Comparison of ENCODE assay signal across 13 mouse cellular contexts in genomic region chr13:98074871-98075270, GRCm38 (mm10).
DNase-seq lines count a peak whose midpoint lies in the region; ATAC-seq and TF ChIP-seq lines count a peak whose summit lies in the region.
"Had no signal": no experiment of that assay in that cellular context is flagged by ENCODE, and none has a peak within 500 bp of the region (broad histone marks: within the 10 kb centered on the region; RNA-seq: fewer than 3 reads in every experiment).

No protein-coding gene starts in this region.

- no peak overlapping the region for H3K27ac ChIP-seq in heart, embryonic 11.5 days (ENCODE audit: low read depth, low read length)
- H3K27ac ChIP-seq in stomach, postnatal 0 days (replicated peaks) = no peak overlapping the region
- H3K27ac ChIP-seq: heart, embryonic 13.5 days; midbrain, embryonic 12.5 days had no signal

- no peak for TF ChIP-seq CTCF in stomach, postnatal 0 days (IDR thresholded peaks at IDR 0.05; ENCODE audit: low read depth)

- 59% methylated on average over 11 of the region's 11 CpGs for WGBS in heart, embryonic 11.5 days (ENCODE audit: insufficient replicate concordance)
- 76% methylated on average over 11 of the region's 11 CpGs for WGBS in stomach, postnatal 0 days

- ATAC-seq in heart, embryonic 11.5 days (replicated peaks; ENCODE audit: insufficient number of reproducible peaks, low FRiP score, low TSS enrichment) = no peak
- ATAC-seq in stomach, postnatal 0 days (ENCODE audit: low FRiP score, low TSS enrichment) = no peak
- ATAC-seq: intestine, embryonic 16.5 days; liver, postnatal 0 days; Patski had no signal

- DNase-seq in heart, adult 18-20 months = peak; percentile 44 to 48
- peak; percentile 65 for DNase-seq in adrenal gland, postnatal 10 days
- DNase-seq in cerebellum, postnatal 14 days = peak; percentile 55 to 68
- peak; percentile 30 for DNase-seq in heart, postnatal 4 days
- DNase-seq in right cerebral cortex, adult 2 months (ENCODE audit: low spot score in 2 of 2) = no peak
- no peak for DNase-seq in stomach, postnatal 0 days (ENCODE audit: low spot score)
- no peak for DNase-seq in natural killer cell, adult 2 months (ENCODE audit: low spot score in 2 of 2)
- DNase-seq: liver, postnatal 0 days had no signal

- H3K4me3 ChIP-seq in heart, embryonic 11.5 days (ENCODE audit: low read depth, low read length) = no peak overlapping the region
- no peak overlapping the region for H3K4me3 ChIP-seq in stomach, postnatal 0 days (ENCODE audit: low read depth, low read length)
- H3K4me3 ChIP-seq: heart, embryonic 13.5 days; midbrain, embryonic 12.5 days had no signal

- H3K4me2 ChIP-seq in heart, embryonic 11.5 days = no peak overlapping the region
- no peak overlapping the region for H3K4me2 ChIP-seq in stomach, postnatal 0 days (replicated peaks; ENCODE audit: low read depth)
- H3K4me2 ChIP-seq: heart, embryonic 13.5 days; midbrain, embryonic 12.5 days had no signal

- H3K9me3 ChIP-seq in heart, embryonic 11.5 days (replicated peaks; ENCODE audit: control insufficient read depth, low read length) = no peaks in the 10 kb centered on the region
- no peaks in the 10 kb centered on the region for H3K9me3 ChIP-seq in stomach, postnatal 0 days (ENCODE audit: control insufficient read depth, low read length)
- H3K9me3 ChIP-seq: heart, embryonic 13.5 days; midbrain, embryonic 12.5 days had no signal

- no peaks in the 10 kb centered on the region for H3K27me3 ChIP-seq in heart, embryonic 11.5 days (ENCODE audit: control insufficient read depth, insufficient read depth, low read length)
- H3K27me3 ChIP-seq in stomach, postnatal 0 days (ENCODE audit: control insufficient read depth, insufficient read depth, low read length) = no peaks in the 10 kb centered on the region
- H3K27me3 ChIP-seq: heart, embryonic 13.5 days; Patski had no signal

- no peaks in the 10 kb centered on the region for H3K36me3 ChIP-seq in heart, embryonic 11.5 days (ENCODE audit: control insufficient read depth, insufficient read depth, low read length)
- peaks cover 2% of the 10 kb centered on the region; the same call in 1 of the 2 replicates for H3K36me3 ChIP-seq in stomach, postnatal 0 days (ENCODE audit: control insufficient read depth, insufficient read depth, low read length)
- H3K36me3 ChIP-seq: midbrain, embryonic 12.5 days had no signal

- no peak overlapping the region for H3K9ac ChIP-seq in heart, embryonic 11.5 days (ENCODE audit: low read depth, low read length)
- no peak overlapping the region for H3K9ac ChIP-seq in stomach, postnatal 0 days (ENCODE audit: low read length)
- H3K9ac ChIP-seq: heart, embryonic 13.5 days; liver, postnatal 0 days; midbrain, embryonic 12.5 days had no signal

- no peak for TF ChIP-seq EP300 in stomach, postnatal 0 days (optimal IDR thresholded peaks at IDR 0.05)

- H3K4me1 ChIP-seq in heart, embryonic 11.5 days (ENCODE audit: control insufficient read depth, insufficient read depth, low read length) = 0 out of 2 replicates have a peak, but pooled peaks cover 3% of the 10 kb centered on the region
- H3K4me1 ChIP-seq in stomach, postnatal 0 days (replicated peaks; ENCODE audit: control insufficient read depth, insufficient read depth) = no peaks in the 10 kb centered on the region
- H3K4me1 ChIP-seq: midbrain, embryonic 12.5 days had no signal

Comparison
In these comparisons a context has a peak if more than half of its experiments do, and no peak if none do; other contexts are left out.
1. DNase-seq: peak in heart, adult 18-20 months (2 of 2), adrenal gland, postnatal 10 days (single experiment), cerebellum, postnatal 14 days (2 of 2) and heart, postnatal 4 days (single experiment); none in right cerebral cortex, adult 2 months (0 of 2), stomach, postnatal 0 days (single experiment) and natural killer cell, adult 2 months (0 of 2).